Mouse (Mus musculus): ENCODE measurements around the gene Adarb1.

Adarb1 gene

GRCm38 (mm10) chr10:77418138-77418537, at the start of gene Adarb1:
TSS of gene Adarb1 (minus strand) at chr10:77418270.
- peak; percentile 90 for DNase-seq

- no peak for DNase-seq
These were observed 49.3 kb upstream of the Adarb1 start for GRCm38 (mm10) chr10:77467407-77467806.

- DNase-seq: no peak
These were observed 47.8 kb upstream of the Adarb1 start for GRCm38 (mm10) chr10:77465902-77466301.

GRCm38 (mm10) chr10:77464181-77464936, 46.3 kb upstream of the Adarb1 start:
- peak; percentile 62 for DNase-seq

- no peak for DNase-seq
These were observed 43.1 kb upstream of the Adarb1 start for GRCm38 (mm10) chr10:77461161-77461560.

- DNase-seq: no peak
These were observed 39.6 kb upstream of the Adarb1 start for GRCm38 (mm10) chr10:77457701-77458100.

GRCm38 (mm10) chr10:77456507-77456906, 38.4 kb upstream of the Adarb1 start:
- DNase-seq: peak; percentile 87

GRCm38 (mm10) chr10:77455251-77456010, 37.4 kb upstream of the Adarb1 start:
- DNase-seq: no peak

- DNase-seq: no peak
These were observed 36.7 kb upstream of the Adarb1 start for GRCm38 (mm10) chr10:77454795-77455194.

GRCm38 (mm10) chr10:77451822-77452221, 33.8 kb upstream of the Adarb1 start:
- no peak for DNase-seq

GRCm38 (mm10) chr10:77450159-77450464, 32.0 kb upstream of the Adarb1 start:
- no peak for DNase-seq

GRCm38 (mm10) chr10:77449315-77450158, 31.5 kb upstream of the Adarb1 start:
- DNase-seq: no peak

- DNase-seq: no peak
These were observed 30.7 kb upstream of the Adarb1 start for GRCm38 (mm10) chr10:77448698-77449247.

GRCm38 (mm10) chr10:77448209-77448608, 30.1 kb upstream of the Adarb1 start:
- DNase-seq: no peak

- no peak for DNase-seq
These were observed 29.7 kb upstream of the Adarb1 start for GRCm38 (mm10) chr10:77447755-77448154.

GRCm38 (mm10) chr10:77442250-77442649, 24.2 kb upstream of the Adarb1 start:
- DNase-seq: no peak

GRCm38 (mm10) chr10:77441812-77442211, 23.7 kb upstream of the Adarb1 start:
- DNase-seq: no peak

GRCm38 (mm10) chr10:77440841-77441755, 23.0 kb upstream of the Adarb1 start:
- DNase-seq: no peak

GRCm38 (mm10) chr10:77440286-77440685, 22.2 kb upstream of the Adarb1 start:
- no peak for DNase-seq

- no peak for DNase-seq
These were observed 21.0 kb upstream of the Adarb1 start for GRCm38 (mm10) chr10:77439026-77439425.

GRCm38 (mm10) chr10:77438021-77438420, 20.0 kb upstream of the Adarb1 start:
- no peak for DNase-seq

- no peak for DNase-seq
These were observed 17.3 kb upstream of the Adarb1 start for GRCm38 (mm10) chr10:77435343-77435742.
